Mouse (Mus musculus): ENCODE data around the gene Stx8. TPM values are rescaled to one million over a fixed set of nuclear protein-coding genes. Genes with fewer than 3 reads are reported as not detected.
A peak's percentile ranks its signal among the peaks of the same experiment; 100 is the strongest.

Stx8 gene
- polyA plus RNA-seq, 1 experiment from 2014 or later: 67.6 TPM

GRCm38 (mm10) chr11:68144235-68145065 lies 178.5 kb downstream of the Stx8 start:
- no peak for ATAC-seq (replicated peaks)
- no peaks in the 10 kb centered on the region for H3K36me3 ChIP-seq
- H3K9me3 ChIP-seq: no peaks in the 10 kb centered on the region
- H3K27me3 ChIP-seq: peaks cover 8% of the 10 kb centered on the region; the same call in 1 of the 2 replicates
- H3K9ac ChIP-seq (replicated peaks): no peak overlapping the region
- H3K4me1 ChIP-seq: peaks cover 36% of the 10 kb centered on the region
- no peak overlapping the region for H3K4me2 ChIP-seq (replicated peaks)
- peak overlapping the region; percentile 77 for H3K27ac ChIP-seq (replicated peaks)
- WGBS: 16% methylated on average over 13 of the region's 13 CpGs
- H3K4me3 ChIP-seq: no peak overlapping the region

- peaks cover 36% of the 10 kb centered on the region for H3K4me1 ChIP-seq
- WGBS: 4% methylated on average over 13 of the region's 13 CpGs
Observed at GRCm38 (mm10) chr11:68145066-68145585, 179.1 kb downstream of the Stx8 start.

GRCm38 (mm10) chr11:68145586-68146455 lies 179.8 kb downstream of the Stx8 start:
- H3K27ac ChIP-seq (replicated peaks): peak overlapping the region; percentile 77
- H3K9ac ChIP-seq (replicated peaks): no peak overlapping the region
- peak overlapping the region; percentile 29 for H3K4me2 ChIP-seq (replicated peaks)
- whole genome bisulfite sequencing: 5% methylated on average over 17 of the region's 17 CpGs
- H3K9me3 ChIP-seq: no peaks in the 10 kb centered on the region
- H3K36me3 ChIP-seq: no peaks in the 10 kb centered on the region
- peak; percentile 80 for ATAC-seq (replicated peaks)
- no peak overlapping the region for H3K4me3 ChIP-seq
- peaks cover 39% of the 10 kb centered on the region for H3K4me1 ChIP-seq
- H3K27me3 ChIP-seq: peaks cover 8% of the 10 kb centered on the region; the same call in 1 of the 2 replicates

More at GRCm38 (mm10) chr11:68145066-68145585, 179.1 kb downstream of the Stx8 start:
- Histone ChIP-seq H3K9me3 (no peaks in the 10 kb centered on the region), H3K9ac (replicated peaks) (no peak overlapping the region), H3K4me2 (replicated peaks) (peak overlapping the region; percentile 29), H3K4me3 (no peak overlapping the region), H3K36me3 (no peaks in the 10 kb centered on the region), H3K27ac (replicated peaks) (peak overlapping the region; percentile 77), H3K27me3 (peaks cover 8% of the 10 kb centered on the region; the same call in 1 of the 2 replicates)
- peak; percentile 21; the same call in 1 of the 2 replicates for ATAC-seq (replicated peaks)

DNA sequence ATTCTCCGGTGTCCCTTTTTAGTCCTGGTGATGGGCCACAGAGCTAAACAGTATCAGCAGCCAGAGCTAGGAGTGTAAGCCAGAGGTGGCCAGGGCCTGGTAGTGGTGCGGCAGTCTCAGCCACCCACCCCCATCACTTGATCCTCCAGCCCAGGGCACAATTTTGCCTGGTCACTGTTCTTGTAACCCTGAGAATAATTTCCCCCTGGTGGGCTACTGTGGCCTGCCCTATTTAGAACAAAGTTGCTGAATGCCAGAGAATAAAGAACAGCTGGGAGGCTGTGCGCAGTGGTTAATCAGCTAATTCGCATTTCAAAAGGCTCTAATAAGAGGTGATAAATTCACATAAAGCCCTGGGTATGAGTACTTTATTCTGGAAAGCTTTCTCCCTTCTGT lies 180.5 kb downstream of the Stx8 start:
- Histone ChIP-seq H3K4me1 (peaks cover 45% of the 10 kb centered on the region), H3K4me2 (replicated peaks) (no peak overlapping the region), H3K27ac (replicated peaks) (peak overlapping the region; percentile 77)

GRCm38 (mm10) chr11:68150938-68151337 lies 184.9 kb downstream of the Stx8 start:
- H3K9ac ChIP-seq (replicated peaks): no peak overlapping the region
- H3K4me1 ChIP-seq: peaks cover 25% of the 10 kb centered on the region
- no peak overlapping the region for H3K4me2 ChIP-seq (replicated peaks)
- H3K4me3 ChIP-seq: no peak overlapping the region
- H3K9me3 ChIP-seq: no peaks in the 10 kb centered on the region
- peak; percentile 66 for ATAC-seq (replicated peaks)
- no peak overlapping the region for H3K27ac ChIP-seq (replicated peaks)
- no peaks in the 10 kb centered on the region for H3K36me3 ChIP-seq
- peaks cover 8% of the 10 kb centered on the region; the same call in 1 of the 2 replicates for H3K27me3 ChIP-seq
- 14% methylated on average over 2 of the region's 2 CpGs for WGBS

More for the DNA sequence above, 180.5 kb downstream of the Stx8 start:
- no peak overlapping the region for H3K9ac ChIP-seq (replicated peaks)
- H3K27me3 ChIP-seq: peaks cover 8% of the 10 kb centered on the region; the same call in 1 of the 2 replicates
- no peak overlapping the region for H3K4me3 ChIP-seq
- H3K36me3 ChIP-seq: no peaks in the 10 kb centered on the region
- no peaks in the 10 kb centered on the region for H3K9me3 ChIP-seq
- 7% methylated on average over 4 of the region's 4 CpGs for WGBS
- peak; percentile 53 for ATAC-seq (replicated peaks)

DNA sequence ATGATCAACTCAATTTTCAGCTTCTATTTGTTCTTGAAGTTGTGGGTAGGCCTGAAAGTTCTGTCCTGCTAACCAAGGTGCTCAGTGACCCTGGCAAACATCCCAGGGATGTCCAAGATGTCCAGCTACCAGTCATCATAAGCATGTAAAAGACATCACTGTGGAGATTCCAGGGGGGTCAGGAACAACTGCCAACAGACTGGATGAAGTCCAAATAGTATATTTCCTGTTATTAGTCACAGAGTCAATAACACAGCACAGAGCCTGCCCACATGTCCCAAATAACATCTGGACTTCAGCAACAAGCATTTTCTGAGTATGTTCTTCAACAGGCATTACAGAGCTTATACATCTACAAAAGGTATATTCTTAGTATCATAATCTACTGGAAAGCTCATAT lies 189.8 kb downstream of the Stx8 start:
- Histone ChIP-seq H3K9ac (replicated peaks) (no peak overlapping the region), H3K4me2 (replicated peaks) (no peak overlapping the region), H3K4me3 (no peak overlapping the region)

DNA sequence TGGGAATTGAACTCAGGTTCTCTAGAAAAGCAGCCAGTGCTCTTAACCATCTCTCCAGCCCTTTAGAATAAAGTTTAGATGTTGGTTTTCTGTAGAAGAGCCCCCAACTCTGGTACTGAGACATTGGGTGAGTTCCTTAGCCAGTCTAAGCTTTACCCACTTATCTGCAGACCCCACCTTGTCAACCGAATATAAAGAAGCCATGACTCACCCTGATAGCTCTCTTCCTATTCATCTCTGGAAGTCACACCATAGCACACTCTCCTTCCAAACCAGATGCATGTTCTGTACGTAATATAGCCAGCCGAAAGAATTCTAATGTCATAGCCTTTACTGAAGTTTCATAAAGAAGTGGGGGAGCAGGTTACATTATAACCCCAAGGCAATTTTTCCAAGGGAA lies 192.2 kb downstream of the Stx8 start:
- Histone ChIP-seq H3K36me3 (no peaks in the 10 kb centered on the region), H3K27me3 (no peaks in the 10 kb centered on the region), H3K9me3 (no peaks in the 10 kb centered on the region), H3K4me1 (no peaks in the 10 kb centered on the region), H3K4me2 (replicated peaks) (no peak overlapping the region), H3K27ac (replicated peaks) (no peak overlapping the region), H3K4me3 (no peak overlapping the region), H3K9ac (replicated peaks) (no peak overlapping the region)
- no peak for ATAC-seq (replicated peaks)
- WGBS: 96% methylated on average over 3 of the region's 3 CpGs

More for the DNA sequence above, 189.8 kb downstream of the Stx8 start:
- H3K4me1 ChIP-seq: peaks cover 6% of the 10 kb centered on the region
- no peak for ATAC-seq (replicated peaks)
- H3K36me3 ChIP-seq: no peaks in the 10 kb centered on the region
- H3K27ac ChIP-seq (replicated peaks): no peak overlapping the region
- H3K9me3 ChIP-seq: no peaks in the 10 kb centered on the region
- H3K27me3 ChIP-seq: no peaks in the 10 kb centered on the region

DNA sequence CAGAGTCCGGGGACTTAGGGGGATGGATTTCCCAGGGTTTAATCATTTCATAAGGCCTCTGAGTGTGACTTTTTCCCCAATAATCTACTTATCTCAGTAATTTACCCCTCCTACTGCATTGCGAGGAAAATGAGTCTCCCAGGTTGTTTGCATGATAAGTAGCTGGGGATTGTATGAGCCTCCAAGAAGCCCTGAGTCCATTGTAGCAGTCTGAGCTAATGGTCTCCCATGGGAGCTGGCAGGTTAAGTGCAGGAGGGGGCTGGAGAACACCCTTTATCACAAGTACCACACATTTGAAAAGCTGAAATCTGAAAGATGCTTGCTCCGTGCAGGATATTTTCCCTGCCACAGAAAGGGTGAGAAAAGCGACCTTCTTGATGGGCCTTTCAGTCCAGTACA lies 193.9 kb downstream of the Stx8 start:
- H3K36me3 ChIP-seq: no peaks in the 10 kb centered on the region
- H3K4me1 ChIP-seq: peaks cover 9% of the 10 kb centered on the region; the same call in 1 of the 2 replicates
- no peak overlapping the region for H3K4me3 ChIP-seq
- 23% methylated on average over 4 of the region's 4 CpGs for WGBS
- no peak overlapping the region for H3K4me2 ChIP-seq (replicated peaks)
- H3K9ac ChIP-seq (replicated peaks): no peak overlapping the region
- H3K27ac ChIP-seq (replicated peaks): no peak overlapping the region
- no peak for ATAC-seq (replicated peaks)
- no peaks in the 10 kb centered on the region for H3K9me3 ChIP-seq
- H3K27me3 ChIP-seq: no peaks in the 10 kb centered on the region

GRCm38 (mm10) chr11:68164408-68164807 lies 198.4 kb downstream of the Stx8 start:
- H3K9me3 ChIP-seq: no peaks in the 10 kb centered on the region
- 77% methylated on average over 5 of the region's 5 CpGs for WGBS
- peaks cover 9% of the 10 kb centered on the region; the same call in 1 of the 2 replicates for H3K4me1 ChIP-seq
- H3K9ac ChIP-seq (replicated peaks): no peak overlapping the region
- 0 out of 2 replicates have a peak overlapping the region, but pooled peaks have one; percentile 40 for H3K27ac ChIP-seq (replicated peaks)
- H3K4me2 ChIP-seq (replicated peaks): no peak overlapping the region
- no peak overlapping the region for H3K4me3 ChIP-seq
- no peaks in the 10 kb centered on the region for H3K27me3 ChIP-seq
- H3K36me3 ChIP-seq: no peaks in the 10 kb centered on the region
- no peak; the same call in 1 of the 2 replicates for ATAC-seq (replicated peaks)

DNA sequence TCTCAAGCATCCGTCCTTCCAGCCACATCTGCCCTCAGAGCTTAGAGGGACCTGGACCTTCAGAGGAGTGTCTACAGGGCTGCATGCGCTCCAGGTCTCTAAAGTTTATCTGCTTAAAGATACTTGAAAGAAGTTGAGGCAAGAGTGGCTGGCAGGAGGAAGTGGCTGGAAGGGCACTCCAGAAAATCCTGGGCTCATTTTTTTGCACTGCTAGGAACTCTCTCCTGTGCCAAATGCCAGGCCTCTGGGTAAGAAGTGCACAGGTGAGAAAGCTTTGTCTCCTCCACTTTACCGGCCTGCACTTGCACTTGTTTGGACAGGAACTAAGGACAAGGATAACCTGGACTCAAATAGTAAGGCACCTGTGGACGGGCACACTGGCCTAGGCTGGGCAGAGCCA lies 202.4 kb downstream of the Stx8 start:
- H3K4me2 ChIP-seq (replicated peaks): no peak overlapping the region
- H3K27ac ChIP-seq (replicated peaks): no peak overlapping the region
- no peak overlapping the region for H3K9ac ChIP-seq (replicated peaks)
- H3K36me3 ChIP-seq: no peaks in the 10 kb centered on the region
- no peak overlapping the region for H3K4me3 ChIP-seq
- 87% methylated on average over 4 of the region's 4 CpGs for WGBS
- H3K9me3 ChIP-seq: no peaks in the 10 kb centered on the region
- ATAC-seq (replicated peaks): no peak
- H3K27me3 ChIP-seq: no peaks in the 10 kb centered on the region
- H3K4me1 ChIP-seq: peaks cover 9% of the 10 kb centered on the region; the same call in 1 of the 2 replicates

DNA sequence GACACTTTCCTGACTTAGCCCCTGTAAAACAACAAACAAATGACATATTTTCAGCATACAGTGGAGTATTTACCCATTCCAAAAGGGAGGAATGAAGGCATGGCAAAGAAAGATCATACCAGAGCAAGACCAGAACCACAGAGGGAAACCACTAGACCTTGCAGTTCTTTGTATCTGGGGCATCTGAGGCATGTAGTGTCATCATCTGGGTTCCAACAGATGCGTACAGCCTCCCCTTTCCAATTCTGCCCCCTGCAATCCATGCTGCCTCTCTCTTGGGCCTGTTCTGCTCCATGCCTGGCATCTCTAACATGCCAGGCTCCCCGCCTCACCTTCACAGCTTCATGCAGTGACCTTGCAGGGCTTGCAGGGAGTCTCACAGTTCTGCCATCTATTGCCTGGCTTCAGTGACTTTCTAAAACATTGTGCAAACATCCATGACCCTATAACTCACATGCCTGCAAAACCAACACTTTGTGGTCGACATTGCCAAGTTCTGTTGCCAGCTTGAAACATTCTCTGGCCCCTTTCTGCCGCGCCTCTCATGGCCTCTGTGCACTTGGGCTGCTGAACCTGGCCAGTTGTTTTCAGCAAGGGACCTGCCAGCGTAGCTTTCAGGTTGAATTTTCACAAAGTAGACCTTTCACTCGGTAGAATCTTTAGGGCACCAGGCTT lies 206.1 kb downstream of the Stx8 start:
- H3K9me3 ChIP-seq: no peaks in the 10 kb centered on the region
- H3K4me1 ChIP-seq: no peaks in the 10 kb centered on the region
- ATAC-seq (replicated peaks): no peak
- no peak overlapping the region for H3K9ac ChIP-seq (replicated peaks)
- WGBS: 93% methylated on average over 7 of the region's 7 CpGs
- H3K27me3 ChIP-seq: no peaks in the 10 kb centered on the region
- H3K36me3 ChIP-seq: no peaks in the 10 kb centered on the region
- no peak overlapping the region for H3K27ac ChIP-seq (replicated peaks)
- H3K4me2 ChIP-seq (replicated peaks): no peak overlapping the region
- no peak overlapping the region for H3K4me3 ChIP-seq
